Mouse (Mus musculus) lung, adult 2 months (tissue): Measurements from ENCODE around the gene Syt1. TPM values are rescaled to one million over a fixed set of nuclear protein-coding genes. Genes with fewer than 3 reads are reported as not detected.

Experiments
- DNase-seq: peaks from one replicate; pipeline ENCODE4 v3.0.0; 2022
- H3K4me1 ChIP-seq: fragments of 200-500 bp; 2 replicates; pipeline ENCODE4 v1.6.1; 2011; ENCODE audit warnings: low read length; ENCODE audit not compliant: control insufficient read depth, insufficient read depth
- H3K4me3 ChIP-seq: fragments of 200-500 bp; replicated peaks from 2 replicates; pipeline ENCODE3; 2011; ENCODE audit warnings: low read depth, mild to moderate bottlenecking, control low read depth, low read length; ENCODE audit errors: extremely low read depth
- CTCF ChIP-seq: fragments of 200-500 bp; IDR thresholded peaks from 2 replicates; pipeline ENCODE4 v1.5.1; 2011; ENCODE audit warnings: mild to moderate bottlenecking, low read length, control low read depth; ENCODE audit not compliant: insufficient read depth
- POLR2A ChIP-seq: fragments of 200-500 bp; IDR thresholded peaks from 2 replicates; pipeline ENCODE4 v1.6.1; 2011; ENCODE audit warnings: low read depth, mild to moderate bottlenecking, control low read depth, low read length, borderline replicate concordance; ENCODE audit errors: extremely low read depth
- WGBS: fragments of 180-500 bp; shearing (Covaris S2); methylation state at CpG from one replicate; pipeline ENCODE4 v1.1.7; 2018; 5-methylcytosine and 5-hydroxymethylcytosine counted together
- polyA plus RNA-seq: library from polyadenylated mRNA; depleted of rRNA; stranded (reverse); fragments of >200 nt; gene quantifications from 2 replicates; pipeline ENCODE4 v1.2.3, GENCODE M21; 2012

Syt1 gene
- polyA plus RNA-seq, 1 experiment, result 0.17 TPM

GRCm38 (mm10) chr10:108545715-108546114, 465.1 kb downstream of the Syt1 start:
- 89% methylated on average over 3 of the region's 3 CpGs for WGBS
- Histone ChIP-seq H3K4me1 (no peaks in the 10 kb centered on the region), H3K4me3 (no peak overlapping the region)
- no peak for DNase-seq
- TF ChIP-seq CTCF, result no peak

DNA sequence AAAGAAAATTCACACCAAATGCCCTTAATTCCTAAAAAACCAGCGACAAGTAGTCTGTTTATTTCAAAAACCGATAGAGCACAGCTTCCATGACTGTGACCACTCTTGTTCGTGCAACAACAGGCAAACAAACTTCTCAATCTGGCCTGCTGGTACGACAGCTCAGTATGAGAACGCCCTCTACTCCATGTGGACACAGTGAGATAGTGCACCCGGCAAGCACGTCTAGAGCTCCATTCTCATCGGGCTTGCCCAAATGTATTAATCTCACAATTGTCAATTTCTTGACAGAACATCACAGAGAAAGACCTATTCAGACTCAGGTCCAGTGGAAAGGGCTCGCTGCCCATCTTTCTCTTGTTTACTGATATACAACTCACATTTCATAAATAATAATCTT, 469.2 kb downstream of the Syt1 start:
- DNase-seq, result no peak
- 73% methylated on average over 9 of the region's 9 CpGs for WGBS
- H3K4me3 ChIP-seq, result no peak overlapping the region
- TF ChIP-seq CTCF (0 out of 2 replicates have a peak, but pooled peaks have one; percentile 18), POLR2A (no peak)
- no peaks in the 10 kb centered on the region for H3K4me1 ChIP-seq

DNA sequence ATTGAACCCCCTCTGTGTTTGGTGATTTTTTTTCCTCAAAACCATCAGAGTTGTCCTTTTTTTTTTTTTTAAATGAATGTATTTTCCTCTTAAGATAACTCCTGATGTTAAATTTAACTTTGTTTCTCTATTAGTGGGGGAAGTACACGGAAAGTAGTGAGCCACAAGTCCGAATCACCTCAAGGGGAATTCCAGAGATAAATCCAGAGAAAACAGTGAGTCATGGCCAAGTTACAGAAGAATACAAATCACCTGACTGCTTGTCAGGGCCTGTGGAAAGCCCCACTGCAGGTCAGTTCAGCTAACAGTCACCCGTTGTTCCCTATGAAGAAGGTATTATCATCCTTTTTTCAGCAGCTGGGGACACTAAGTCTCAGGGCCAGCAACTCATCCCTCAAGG, 472.2 kb downstream of the Syt1 start:
- H3K4me1 ChIP-seq, result no peaks in the 10 kb centered on the region
- no peak for DNase-seq
- no peak for TF ChIP-seq POLR2A
- no peak for TF ChIP-seq CTCF
- WGBS, result 27% methylated on average over 3 of the region's 3 CpGs
- H3K4me3 ChIP-seq, result no peak overlapping the region

- WGBS, result 47% methylated on average over 9 of the region's 9 CpGs
These were observed 473.1 kb downstream of the Syt1 start for GRCm38 (mm10) chr10:108537641-108538040.

GRCm38 (mm10) chr10:108535922-108536321, 474.9 kb downstream of the Syt1 start:
- no peak overlapping the region for H3K4me3 ChIP-seq
- TF ChIP-seq CTCF, result no peak
- TF ChIP-seq POLR2A, result no peak

More at GRCm38 (mm10) chr10:108537641-108538040, 473.1 kb downstream of the Syt1 start:
- TF ChIP-seq CTCF, result peak; percentile 71
- TF ChIP-seq POLR2A, result no peak
- Histone ChIP-seq H3K4me1 (no peaks in the 10 kb centered on the region), H3K4me3 (no peak overlapping the region)
- peak; percentile 46 for DNase-seq

GRCm38 (mm10) chr10:108534112-108534511, 476.7 kb downstream of the Syt1 start:
- TF ChIP-seq CTCF (no peak), POLR2A (no peak)
- WGBS, result 74% methylated on average over 4 of the region's 4 CpGs
- no peak for DNase-seq
- no peak overlapping the region for H3K4me3 ChIP-seq
- H3K4me1 ChIP-seq, result no peaks in the 10 kb centered on the region

More at GRCm38 (mm10) chr10:108535922-108536321, 474.9 kb downstream of the Syt1 start:
- WGBS, result 46% methylated on average over 5 of the region's 5 CpGs
- DNase-seq, result no peak
- H3K4me1 ChIP-seq, result no peaks in the 10 kb centered on the region

DNA sequence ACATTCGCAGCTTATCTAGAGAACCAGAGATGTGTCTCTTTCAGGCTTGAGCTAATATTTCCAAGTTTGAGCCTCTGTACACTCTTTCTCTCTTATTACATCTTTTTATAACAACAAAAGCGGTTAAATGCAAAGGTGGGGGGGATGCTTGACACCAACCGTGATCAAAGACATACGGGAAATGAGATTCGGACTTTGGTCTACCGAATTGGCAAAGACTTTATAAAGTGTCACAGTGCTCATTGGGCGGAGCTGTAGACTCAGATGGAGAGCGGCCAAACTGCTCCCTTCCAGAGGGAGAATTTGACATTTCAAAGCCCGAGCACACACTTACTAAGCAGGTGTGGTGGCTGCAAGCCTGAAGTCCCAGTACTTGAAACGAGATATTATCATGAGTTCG, 477.9 kb downstream of the Syt1 start:
- no peak for DNase-seq
- no peak overlapping the region for H3K4me3 ChIP-seq
- WGBS, result 85% methylated on average over 11 of the region's 11 CpGs

DNA sequence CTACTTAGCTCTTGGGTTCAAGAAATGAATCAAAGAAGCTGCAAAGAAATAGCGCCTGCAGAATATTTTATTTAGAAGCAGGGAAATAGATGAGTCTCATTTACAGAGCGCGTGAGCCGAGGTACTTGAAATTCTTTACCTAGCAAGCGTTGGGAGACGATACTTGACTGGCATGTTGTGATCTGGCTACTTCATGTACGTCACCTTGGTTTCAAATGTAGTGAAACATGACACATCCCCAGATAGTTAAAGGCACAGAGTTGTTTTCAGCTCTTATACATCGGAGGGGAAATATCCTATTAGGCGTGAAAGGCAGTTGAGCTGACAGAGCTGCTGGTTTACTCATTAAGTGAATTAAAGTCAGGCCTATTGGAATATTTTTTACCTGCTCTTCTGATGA, 478.5 kb downstream of the Syt1 start:
- no peak for TF ChIP-seq POLR2A
- no peak for TF ChIP-seq CTCF
- 68% methylated on average over 9 of the region's 9 CpGs for WGBS
- H3K4me3 ChIP-seq, result no peak overlapping the region
- DNase-seq, result no peak
- H3K4me1 ChIP-seq, result no peaks in the 10 kb centered on the region

More for the DNA sequence above, 477.9 kb downstream of the Syt1 start:
- TF ChIP-seq CTCF, result no peak
- no peak for TF ChIP-seq POLR2A
- no peaks in the 10 kb centered on the region for H3K4me1 ChIP-seq

- TF ChIP-seq CTCF, result no peak
- TF ChIP-seq POLR2A, result no peak
- DNase-seq, result no peak
- no peak overlapping the region for H3K4me3 ChIP-seq
- 59% methylated on average over 4 of the region's 4 CpGs for WGBS
- no peaks in the 10 kb centered on the region for H3K4me1 ChIP-seq
These were observed 479.1 kb downstream of the Syt1 start for GRCm38 (mm10) chr10:108531641-108532040.

- no peak for TF ChIP-seq POLR2A
- TF ChIP-seq CTCF, result no peak
- 60% methylated on average over 4 of the region's 4 CpGs for WGBS
- H3K4me1 ChIP-seq, result no peaks in the 10 kb centered on the region
- no peak for DNase-seq
- no peak overlapping the region for H3K4me3 ChIP-seq
These were observed 479.7 kb downstream of the Syt1 start for GRCm38 (mm10) chr10:108531111-108531510.

DNA sequence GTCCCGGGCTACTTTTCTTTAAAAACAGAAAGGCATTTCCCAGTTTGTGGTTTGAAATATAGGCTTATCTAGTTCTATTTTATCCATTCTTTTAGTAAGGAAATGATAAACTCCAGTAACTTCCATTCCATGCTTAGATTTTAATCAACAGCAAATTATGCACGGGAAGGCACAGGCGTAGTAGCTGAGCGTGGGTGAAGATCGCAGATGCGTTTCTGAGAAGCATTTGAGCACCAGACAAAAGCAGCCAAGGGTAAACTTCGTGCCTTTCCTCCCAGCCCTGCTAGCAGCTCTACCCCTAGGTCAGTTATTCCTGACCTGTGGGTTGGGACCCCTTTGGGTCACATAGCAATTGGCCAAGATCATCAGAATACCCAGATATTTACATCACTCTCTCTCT, 482.4 kb downstream of the Syt1 start:
- no peak for DNase-seq
- TF ChIP-seq POLR2A, result no peak
- TF ChIP-seq CTCF, result no peak
- H3K4me3 ChIP-seq, result no peak overlapping the region
- no peaks in the 10 kb centered on the region for H3K4me1 ChIP-seq
- whole genome bisulfite sequencing, result 89% methylated on average over 7 of the region's 7 CpGs
